Mouse (Mus musculus): ENCODE results near the gene Hjurp. TPM values are rescaled to one million over a fixed set of nuclear protein-coding genes. Genes with fewer than 3 reads are reported as not detected.

Hjurp gene
- polyA plus RNA-seq (2017; shearing (Covaris generic)), result 90.0 TPM

DNA sequence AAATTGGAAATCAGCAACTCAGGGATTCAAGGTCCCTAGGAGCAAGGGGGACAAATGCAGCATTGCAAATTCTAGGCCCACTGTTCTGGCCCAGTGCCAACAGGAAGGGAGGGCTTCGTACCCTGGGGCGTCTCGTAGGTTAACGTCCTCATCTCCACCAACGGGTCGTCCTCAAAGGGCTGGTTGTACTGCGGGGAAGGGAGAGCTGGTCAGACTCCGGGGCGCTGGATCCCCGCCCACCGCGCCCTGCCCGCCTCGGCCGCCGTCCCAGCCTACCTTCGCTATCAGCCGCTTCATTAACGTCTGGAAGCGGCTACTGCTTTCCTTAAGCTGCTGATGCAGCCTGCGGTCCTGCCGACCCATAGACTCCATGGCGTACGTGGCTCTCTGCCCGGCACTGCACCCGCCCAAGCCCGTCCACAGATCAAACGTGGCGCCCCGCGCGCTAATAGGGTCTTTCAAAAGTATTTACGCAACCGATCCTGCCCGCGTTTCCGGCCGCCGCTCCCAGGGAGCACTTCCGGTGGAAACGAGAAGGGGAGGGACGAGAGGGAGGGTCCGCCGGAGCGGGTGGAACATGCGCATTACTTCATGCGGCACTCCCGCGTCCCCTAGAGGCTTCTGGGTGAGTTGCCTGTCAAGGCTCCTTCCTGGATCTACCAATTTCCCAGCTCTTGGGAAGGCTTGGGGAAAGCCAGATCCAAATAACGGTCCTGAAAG is at the start of gene Hjurp, which contains the start of gene Trpm8:
TSS of gene Hjurp (minus strand) at position 536 of the 720 bp plus-strand sequence.
TSS of gene Trpm8 (plus strand) at position 564 of the 720 bp plus-strand sequence.

DNA sequence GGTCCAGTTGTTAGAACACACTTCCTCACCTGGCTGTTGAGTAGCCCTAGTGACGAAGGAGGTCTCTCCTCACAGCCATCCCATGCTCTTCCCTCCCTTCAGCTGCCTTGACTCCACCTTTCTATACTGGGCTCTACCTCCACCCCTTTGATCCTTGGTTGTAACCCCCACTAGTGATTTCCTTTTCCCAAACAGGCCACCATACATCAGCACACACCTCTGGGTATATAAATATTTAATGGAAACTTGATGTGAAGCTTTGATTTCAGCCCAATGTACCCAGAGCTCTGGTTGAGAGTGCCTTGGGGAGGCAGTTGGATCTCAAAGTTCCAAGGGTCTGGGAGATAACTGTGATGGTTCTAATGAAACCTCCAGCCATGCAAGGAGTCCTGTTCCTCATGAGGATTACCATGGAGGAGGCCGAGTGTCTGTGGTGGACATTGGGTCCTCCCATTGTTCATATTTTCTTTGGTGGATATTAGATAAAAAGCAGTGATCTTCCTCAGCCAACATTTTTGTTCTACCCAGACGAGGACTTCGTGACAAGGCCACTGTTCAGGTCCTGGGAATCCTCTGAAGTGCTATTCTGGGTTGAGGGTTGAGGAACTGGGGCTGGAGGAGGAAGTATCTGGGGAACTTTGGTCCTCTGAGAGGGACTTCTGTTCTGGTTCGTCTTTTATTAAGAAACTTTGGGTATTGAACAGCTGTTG is 50.6 kb downstream of the Hjurp start, which contains the start of gene Mroh2a:
TSS of gene Mroh2a (plus strand) at position 317 of the 710 bp plus-strand sequence.

Other genes starting within 250 kb of the Hjurp start
- gene Ugt1a10, start 222.2 kb downstream of the Hjurp start, polyA plus RNA-seq (2017; shearing (Covaris generic)), result not detected
- not detected for gene Ugt1a9, start 206.8 kb downstream of the Hjurp start, polyA plus RNA-seq (2017; shearing (Covaris generic))
- not detected for gene Ugt1a8, start 189.8 kb downstream of the Hjurp start, polyA plus RNA-seq (2017; shearing (Covaris generic))
- 0.16 TPM for gene Ugt1a7c, start 182.6 kb downstream of the Hjurp start, polyA plus RNA-seq (2017; shearing (Covaris generic))
- gene Ugt1a6b, start 174.4 kb downstream of the Hjurp start, polyA plus RNA-seq (2017; shearing (Covaris generic)), result not detected
- gene Ugt1a6a, start 142.8 kb downstream of the Hjurp start, polyA plus RNA-seq (2017; shearing (Covaris generic)), result 1.1 TPM
- gene Ugt1a5, start 111.6 kb downstream of the Hjurp start, polyA plus RNA-seq (2017; shearing (Covaris generic)), result not detected
- gene Ugt1a2, start 77.0 kb downstream of the Hjurp start, polyA plus RNA-seq (2017; shearing (Covaris generic)), result 0.56 TPM
- gene Dnajb3, start 71.9 kb downstream of the Hjurp start, polyA plus RNA-seq (2017; shearing (Covaris generic)), result not detected
- gene Ugt1a1, start 65.7 kb downstream of the Hjurp start, polyA plus RNA-seq (2017; shearing (Covaris generic)), result not detected
- gene Mroh2a, start 50.6 kb downstream of the Hjurp start, polyA plus RNA-seq (2017; shearing (Covaris generic)), result 2.7 TPM
- gene Trpm8, start within 50 bp of the Hjurp start, polyA plus RNA-seq (2017; shearing (Covaris generic)), result not detected
- gene Spp2, start 129.3 kb upstream of the Hjurp start, polyA plus RNA-seq (2017; shearing (Covaris generic)), result not detected
- gene Glrp1, start 232.4 kb upstream of the Hjurp start, polyA plus RNA-seq (2017; shearing (Covaris generic)), result not detected

Data from effector memory CD4-positive, alpha-beta T cell, adult 7 months (primary cell).